Mouse (Mus musculus) frontal cortex, postnatal 25 days (tissue): ENCODE measurements at regions not wholly inside any gene's neighbourhood (a gene's known extent, or its start where the extent isn't known, plus 50 kb on each side); places are given as distances from the start of the nearest gene placed in this dataset.

Source experiments
- DNase-seq, 2 experiments: peaks; one replicate each; pipeline ENCODE4 v3.0.0; 2022; ENCODE audit warnings: low spot score in 2 of 2

DNA sequence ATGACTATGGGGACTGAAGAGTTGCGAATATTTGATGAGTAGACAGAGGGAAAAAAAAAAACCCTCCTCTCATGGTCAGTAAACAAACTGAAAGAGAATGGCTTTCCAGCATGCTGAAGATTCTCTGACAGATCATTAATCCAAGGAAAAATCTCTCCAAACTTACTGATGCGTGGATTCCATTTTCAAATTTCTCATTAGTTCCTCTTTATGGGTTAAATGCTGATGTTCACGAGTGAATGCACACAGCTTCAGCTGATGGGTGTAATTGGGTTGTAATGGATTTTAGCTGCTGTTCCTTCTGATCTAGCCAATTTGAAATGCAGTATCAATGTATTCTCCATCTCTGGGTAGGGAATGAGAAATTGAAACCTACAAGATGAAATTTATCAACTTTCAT is 2945.6 kb upstream of the 5930422O12Rik start:
- no peak for DNase-seq

DNA sequence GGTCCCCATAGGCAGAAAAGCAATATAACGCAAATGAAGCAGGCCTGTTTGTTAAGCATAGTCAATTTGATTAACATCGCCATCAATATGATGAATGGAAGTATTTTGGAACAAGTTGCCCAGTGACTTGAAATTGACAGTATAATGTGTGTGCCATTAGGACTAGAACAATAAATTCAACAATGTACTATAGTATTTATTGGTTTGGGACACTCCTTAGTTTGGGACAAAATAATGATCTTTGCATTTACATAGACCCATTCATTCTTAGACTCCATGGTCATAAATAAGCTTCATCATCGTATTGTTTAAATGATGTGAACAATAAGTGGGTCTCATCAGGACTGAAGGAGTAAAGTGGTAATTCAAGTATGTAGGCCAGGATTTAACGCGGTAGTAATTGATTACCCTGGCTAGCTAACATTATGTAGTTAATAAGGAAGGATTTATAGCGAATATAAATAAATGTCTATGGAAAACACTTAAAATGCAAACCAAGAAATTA is 2933.6 kb upstream of the 5930422O12Rik start:
- no peak for DNase-seq

DNA sequence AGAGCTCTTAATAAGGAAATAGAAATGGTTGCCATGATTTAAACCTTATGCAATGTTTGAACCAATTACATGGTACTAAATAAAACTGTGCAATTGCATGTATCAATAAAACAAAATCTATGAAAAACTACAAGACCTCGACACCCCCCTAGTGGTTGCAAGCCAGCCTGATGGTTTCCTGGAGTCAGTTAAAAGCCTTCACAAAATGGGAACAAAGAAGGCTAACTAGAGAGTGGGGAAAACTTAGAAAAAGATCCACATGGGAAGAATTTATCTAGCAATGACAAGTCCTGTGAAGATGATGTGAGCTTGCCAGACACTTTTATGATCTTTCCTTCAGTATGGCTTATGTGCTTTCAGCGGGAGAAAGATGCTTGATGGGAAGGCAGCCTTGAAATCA is 2926.3 kb upstream of the 5930422O12Rik start:
- no peak for DNase-seq

DNA sequence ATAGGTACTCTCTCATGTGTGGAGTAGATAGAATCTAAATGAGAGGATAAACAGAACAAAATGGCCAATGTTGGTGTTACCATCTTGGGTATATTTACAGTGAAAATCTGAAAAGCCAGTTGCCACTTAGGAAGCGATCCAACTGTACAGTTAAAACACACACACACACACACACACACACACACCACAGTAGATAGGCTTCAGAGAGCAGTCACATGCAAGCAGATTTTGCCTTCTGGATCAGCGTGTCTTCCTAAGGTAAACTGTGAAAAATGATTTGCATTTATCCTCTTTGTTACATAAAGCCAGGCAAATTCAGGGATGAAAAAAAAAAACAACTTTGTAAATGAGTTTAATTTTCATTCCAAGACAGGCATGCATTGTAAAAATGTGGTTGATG is 2917.2 kb upstream of the 5930422O12Rik start:
- no peak for DNase-seq

DNA sequence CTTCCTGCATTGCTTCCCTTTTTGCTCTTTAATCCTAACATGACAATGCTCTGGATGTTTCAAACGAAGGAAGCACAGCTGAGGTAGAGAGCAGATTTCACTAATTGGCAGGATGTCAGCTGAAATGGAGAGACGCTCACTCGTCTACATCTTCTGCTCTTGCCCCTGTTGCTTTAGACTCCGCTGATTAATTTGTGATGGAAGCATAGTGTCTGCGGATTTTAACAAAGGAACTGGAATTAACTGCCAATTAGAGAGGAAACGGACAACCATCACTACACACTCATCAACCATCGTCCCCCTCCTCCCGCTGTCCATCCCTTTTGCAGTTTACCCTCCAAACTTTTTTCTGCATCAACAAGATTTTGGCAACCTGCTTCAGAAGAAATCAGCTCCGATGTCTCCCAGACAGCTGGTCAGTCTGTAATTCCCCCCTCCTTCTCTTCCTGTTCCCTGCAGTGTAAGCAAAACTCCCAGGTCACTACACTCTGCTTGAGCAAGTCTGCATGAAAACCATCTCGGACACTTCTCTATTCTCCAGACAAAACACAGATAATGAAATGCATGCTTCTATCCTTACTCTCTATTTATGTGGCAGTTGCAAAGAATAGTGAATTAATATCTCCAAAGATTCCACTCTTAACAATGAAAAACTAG is 2905.6 kb upstream of the 5930422O12Rik start:
- no peak for DNase-seq

DNA sequence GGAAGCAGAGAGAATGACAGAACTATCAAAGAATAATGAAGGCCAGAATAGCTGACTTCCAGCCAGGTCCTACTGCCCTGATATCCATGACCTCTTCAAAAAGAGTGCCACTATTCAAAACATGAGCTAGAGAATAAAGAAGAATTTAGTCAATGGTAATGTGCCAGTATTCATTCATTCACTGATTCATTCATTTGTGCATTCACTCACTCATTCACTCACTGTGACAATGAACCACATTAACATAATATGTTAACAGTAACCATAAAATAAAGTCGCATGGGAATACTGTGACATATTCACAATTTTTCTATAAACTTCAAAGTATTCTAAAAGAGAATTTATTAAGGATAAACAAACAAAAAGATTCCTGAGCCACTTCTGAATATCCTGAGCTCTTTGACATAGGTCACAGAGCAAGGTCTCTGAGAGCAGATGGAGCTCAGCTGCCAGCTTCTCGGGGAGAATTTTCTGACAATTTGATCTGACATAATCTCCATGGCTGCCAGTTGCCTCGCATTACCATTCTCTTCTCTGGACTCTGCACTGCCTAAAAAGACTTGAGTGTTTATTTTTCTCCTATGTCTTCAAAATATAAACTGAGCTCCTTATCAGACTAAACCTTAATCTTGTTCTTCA is 2895.5 kb upstream of the 5930422O12Rik start:
- no peak for DNase-seq

DNA sequence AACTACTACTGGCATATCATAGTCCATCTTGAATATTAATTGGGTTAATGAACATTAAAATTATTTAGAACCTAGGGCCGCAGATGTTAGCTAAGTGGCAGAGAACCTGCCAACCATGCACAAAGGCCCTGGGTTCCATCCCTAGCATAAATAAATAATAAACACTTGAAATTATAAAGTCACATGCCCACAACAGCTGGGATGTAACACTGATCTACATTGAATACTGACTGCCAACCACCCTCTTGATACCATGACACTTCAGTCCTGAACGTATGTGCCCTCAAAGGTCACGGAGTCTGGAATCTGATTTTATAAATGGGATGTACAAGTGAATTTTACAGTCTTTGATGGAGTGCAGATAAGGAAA is 2895.0 kb upstream of the 5930422O12Rik start:
- no peak for DNase-seq

DNA sequence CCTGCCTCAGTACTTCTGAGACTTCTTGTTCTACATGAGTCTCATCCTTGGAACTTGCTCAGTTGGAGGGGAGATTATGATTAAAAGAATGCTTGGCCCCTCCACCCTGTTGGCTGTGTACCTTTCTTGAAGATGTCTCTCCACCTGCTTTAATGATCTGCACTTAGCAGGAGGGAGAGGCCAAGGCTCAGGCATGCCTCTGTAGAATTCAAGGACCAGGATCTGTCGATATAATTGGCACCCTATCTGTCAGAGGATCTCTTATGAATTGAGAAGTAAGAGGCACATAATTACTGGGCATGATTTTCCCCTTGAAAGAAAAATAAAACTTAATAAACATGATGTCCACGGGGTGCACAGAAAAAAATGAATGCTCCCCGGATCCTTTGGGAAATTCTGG is 2893.1 kb upstream of the 5930422O12Rik start:
- DNase-seq, result no peak

DNA sequence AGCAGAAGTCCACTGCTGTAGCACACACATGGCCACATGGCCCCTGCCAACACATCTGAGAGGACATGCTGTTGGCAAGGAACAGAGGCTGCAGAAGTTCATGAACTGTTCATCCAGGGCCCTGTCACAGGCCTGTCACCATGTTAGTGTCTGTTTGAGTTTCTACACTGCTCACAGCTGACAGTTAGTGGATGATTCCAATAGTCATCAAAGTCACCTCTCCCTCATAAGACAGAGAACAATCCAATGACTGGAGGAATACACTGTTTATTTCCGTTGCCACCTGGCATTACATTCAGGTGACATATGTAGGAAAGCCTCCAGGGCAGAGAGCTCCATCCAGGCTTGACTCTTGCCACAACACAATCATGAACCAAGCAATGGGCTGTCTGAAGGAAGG is 2886.3 kb upstream of the 5930422O12Rik start:
- DNase-seq, result no peak

DNA sequence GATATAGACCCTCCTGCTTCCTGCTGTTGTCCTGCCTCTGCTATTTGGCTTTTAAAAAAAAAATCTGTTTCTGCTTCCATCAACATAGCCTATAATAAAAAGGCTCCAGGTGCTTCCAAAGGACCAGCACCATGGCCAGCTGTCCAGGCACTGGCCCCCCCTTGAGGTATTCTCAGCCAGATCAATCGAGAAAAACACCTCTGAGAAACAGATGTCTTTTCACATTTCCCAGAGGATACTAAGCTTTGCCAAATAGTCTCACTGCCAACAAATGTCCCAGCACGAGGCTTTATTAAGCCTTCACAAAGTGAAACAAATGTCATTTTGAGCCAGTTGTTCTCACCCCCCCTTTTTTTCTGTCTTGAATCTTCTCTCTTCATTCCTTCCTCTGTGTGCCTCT is 2880.7 kb upstream of the 5930422O12Rik start:
- no peak for DNase-seq

DNA sequence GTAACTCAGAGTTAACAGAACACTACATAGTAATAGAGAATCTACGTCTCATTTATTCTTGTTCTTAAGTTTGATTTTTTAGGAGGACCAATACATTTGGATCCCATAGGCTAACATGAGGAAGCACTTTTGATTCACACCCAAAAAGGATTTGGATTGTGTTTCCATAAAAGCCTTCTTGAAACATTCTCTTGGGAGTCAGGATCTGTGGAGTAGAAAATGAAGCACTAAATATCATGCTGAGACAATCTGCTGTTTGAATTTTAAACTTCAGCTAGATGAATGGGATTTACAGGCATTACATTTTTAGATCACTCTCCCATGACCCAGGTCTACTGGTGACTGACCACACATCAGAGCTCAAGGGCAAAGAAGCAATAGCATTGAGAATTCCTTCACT is 2877.5 kb upstream of the 5930422O12Rik start:
- no peak for DNase-seq

DNA sequence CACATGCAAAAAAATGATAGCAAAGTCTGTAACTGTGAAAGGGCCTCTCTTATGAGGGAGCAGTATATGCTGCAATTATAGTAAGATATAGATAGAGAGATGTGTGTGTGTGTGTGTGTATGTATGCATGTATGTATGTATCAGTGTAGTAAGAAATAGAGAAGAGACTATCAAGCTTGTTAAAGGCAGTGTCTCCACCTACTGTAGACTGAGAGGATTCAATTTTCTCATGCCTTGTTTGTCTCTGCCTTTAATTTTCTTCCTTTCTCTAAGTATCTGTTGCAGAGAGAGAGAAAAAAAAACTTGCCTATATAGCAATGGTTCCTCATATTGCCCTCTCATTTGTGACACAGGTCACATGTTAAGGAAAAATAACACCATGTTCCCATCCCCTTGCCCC is 2871.1 kb upstream of the 5930422O12Rik start:
- DNase-seq, result no peak

DNA sequence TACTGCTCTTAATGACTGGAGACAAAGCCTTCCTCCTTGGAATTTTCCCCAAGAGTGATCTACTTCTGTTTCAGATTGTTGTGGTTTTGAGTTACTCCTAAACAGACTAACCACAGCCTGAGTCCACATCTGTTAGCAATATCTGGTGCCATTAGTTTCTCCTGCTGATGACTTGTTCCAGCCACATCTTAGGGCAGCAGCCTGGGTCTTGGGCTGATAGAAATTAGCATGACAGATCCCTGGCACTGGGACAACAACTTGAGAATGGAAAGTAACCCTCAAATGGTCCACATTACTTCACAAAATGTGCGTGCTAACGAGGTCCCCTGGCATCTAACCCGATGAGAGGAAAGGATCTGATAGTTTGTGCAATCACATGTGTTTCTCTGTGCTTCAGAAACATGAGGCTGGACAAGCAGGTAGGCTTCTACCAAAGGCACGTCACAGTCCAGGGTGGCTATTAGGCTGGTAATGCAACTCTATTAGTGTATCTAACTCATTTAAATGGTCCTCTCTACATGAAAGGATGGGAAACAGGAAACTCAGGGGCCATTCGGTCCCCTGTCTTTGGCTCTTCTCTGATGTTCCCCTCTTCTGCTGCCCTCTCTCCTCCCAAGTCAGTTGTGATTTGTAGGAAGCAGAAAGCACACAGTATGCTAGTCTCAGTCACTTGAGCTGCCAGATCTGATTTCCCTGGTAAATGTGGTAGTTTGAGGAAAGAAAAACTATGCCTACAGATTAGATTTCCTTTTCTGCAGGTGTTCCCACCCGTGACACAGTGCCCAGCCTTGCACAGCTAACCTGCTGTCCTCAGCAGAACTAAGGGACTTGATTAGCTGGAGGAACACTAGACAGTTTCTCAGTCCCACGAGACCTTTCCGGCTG is 2866.9 kb upstream of the 5930422O12Rik start:
- DNase-seq, result no peak

DNA sequence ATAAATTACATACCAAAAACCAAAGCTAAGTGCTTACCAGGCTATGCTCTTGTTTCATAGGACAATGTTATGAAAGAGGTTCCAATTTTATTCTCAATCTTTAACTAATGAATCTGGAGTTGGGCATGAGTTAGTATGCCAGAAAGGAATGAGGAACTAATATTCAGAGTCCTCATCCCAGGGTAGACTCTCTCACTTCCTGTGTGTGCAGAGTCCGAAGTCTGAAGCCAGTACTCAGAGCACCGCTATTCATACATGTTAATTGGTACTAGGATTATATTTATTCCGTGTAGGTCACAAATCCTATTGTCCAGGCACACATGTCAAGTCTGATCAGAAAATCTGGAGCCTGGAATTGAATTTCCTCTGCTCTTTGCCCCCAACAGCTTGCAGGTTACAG is 2858.7 kb upstream of the 5930422O12Rik start:
- no peak for DNase-seq

DNA sequence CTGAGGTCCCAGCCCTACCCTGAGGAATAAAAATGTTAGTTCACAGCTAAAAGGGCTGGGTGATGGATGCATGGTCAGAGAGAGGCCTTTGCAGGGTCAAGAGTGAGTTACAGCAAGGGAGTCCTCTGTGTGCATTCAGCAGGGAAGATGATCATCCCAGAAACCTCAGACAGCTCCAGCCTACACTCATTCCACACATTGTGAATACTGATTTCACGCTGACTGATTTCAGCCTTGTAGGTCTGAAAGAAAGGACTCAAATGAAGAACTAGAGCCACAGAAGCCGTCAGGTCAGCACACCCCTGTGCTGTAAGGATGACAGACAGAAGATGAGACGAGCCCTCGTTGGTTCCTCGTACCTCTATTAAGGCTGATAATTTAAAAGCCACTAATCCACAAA is 2858.0 kb upstream of the 5930422O12Rik start:
- no peak for DNase-seq

DNA sequence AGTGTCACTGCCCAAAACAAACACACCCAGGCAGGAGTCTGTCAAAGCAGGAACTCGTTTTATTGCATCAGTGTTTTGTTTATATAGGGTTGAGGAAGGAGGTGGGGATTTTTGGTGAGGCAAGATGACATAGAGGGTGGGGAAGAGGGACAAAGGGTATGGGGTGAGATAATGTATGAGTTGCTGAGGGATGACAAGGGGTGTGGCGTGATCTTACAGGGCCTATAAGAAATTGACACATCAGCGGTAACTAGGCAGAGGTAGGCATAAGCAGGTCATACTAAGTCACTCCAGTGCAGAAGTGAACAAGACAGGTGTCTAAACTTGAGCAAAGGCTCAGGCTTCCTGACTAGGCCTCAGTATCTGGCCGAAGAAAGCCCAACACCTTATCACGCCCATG is 2841.0 kb upstream of the 5930422O12Rik start:
- DNase-seq, result no peak

DNA sequence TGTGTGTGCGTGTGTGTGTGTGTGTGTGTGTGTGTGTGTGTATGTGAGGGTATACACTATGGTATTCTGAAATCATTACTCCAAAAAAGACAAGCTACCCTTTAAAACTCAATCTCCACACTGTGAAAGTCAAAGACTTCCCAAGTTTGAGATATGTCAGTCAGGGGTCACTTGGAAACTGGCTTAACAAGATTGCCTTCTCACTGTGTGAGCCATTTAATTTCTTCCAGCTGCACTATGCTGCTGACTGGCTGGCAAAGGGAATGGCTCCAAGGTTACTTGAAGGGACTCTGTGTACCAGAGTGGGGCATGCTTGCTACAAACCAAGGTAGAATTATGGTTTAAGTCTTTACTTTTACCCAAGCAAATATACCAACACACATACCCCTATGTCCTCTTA is 2826.1 kb upstream of the 5930422O12Rik start:
- no peak for DNase-seq

DNA sequence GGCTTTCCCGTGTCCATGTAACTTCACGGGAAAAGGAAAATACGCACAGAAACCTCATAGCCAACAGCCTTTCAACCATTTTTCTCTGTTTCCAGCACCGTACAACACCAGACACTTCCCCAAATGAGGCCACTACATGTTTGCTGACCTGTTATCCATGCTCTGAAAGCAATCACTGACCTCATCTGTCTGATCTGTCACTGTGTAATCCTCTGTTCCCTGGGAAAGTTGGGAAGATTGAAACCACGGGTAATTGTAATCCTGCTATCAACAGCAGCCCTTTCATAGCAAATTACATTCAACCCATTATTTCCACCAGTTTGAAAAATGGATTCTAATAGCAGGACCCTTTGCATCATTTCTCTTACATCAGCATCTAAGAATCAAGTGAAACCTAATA is 2798.2 kb upstream of the 5930422O12Rik start:
- no peak for DNase-seq

DNA sequence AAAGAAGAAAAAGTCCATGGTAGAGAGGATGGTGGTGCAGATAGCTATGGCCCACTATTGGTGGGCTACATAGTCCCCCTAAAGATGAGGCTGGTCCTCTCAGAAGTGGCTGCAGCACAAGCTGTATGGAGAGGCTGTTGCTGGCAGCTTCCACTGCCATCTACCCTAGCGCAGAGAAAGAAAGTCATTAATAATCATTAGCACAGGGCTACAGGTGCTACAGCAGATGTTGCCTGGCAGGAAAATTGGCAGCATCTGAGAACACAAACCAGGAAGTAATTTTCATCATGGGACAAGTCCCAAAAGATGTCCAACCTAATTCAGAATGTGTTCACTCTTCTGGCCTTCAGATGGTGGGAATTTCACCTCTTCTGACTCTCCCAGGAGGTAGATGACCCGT is 2791.7 kb upstream of the 5930422O12Rik start:
- no peak for DNase-seq

DNA sequence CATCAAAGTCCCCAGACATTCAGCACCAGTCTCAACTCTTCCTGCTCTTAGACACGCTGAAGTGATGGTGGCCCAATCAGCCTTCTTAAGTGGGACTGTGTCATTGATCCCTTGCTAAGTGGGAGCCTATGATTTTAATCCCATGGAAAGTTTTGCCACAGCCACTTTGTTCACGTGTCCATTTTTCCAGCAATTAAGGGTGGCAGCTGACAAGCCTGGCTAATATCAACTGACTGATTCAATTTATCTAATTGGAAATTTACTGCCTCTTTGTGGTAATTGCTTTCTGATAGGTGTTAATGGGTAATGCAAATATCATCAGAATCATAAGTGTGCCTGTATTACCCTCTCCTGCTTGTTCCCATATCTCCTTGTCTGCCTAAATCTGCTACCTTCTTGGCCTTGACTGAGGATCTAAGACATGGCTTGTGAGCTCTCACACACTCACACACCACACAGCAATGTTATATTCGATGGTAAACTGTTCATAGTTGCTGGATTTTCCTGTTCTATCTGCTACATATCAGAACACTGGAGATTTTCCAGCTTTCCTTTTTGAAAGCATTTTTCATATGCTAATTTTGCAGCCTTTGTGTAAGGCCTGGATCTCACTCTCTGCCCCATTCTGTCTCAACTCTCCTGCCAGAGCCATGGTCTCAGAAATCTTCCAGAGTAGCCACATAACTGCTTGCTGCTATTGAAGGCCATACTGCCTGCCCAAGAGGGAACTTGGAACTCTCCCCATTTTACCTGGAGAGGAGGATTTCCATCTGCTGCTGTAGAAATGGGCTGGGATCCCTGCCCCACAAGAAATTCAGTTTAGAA is 2785.4 kb upstream of the 5930422O12Rik start:
- no peak for DNase-seq

DNA sequence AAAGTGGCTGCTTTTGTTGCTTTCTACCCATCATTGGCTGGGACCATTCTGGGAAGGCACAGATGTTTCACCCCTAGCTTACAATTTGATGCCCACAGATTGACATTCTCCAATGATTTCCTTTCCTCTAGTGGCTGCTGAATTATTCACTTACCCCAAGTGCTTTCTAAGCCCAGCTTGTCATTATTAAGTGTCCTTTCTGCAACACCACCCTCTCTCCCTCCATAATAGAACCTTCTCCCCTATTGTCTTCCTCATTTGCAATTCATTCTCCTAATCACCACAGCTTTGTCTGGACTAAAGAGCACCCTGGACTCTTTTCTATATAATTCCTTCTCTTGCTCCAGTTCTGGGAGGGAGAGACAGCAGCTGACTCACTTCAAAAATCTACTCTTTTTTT is 2780.0 kb upstream of the 5930422O12Rik start:
- DNase-seq, result no peak

DNA sequence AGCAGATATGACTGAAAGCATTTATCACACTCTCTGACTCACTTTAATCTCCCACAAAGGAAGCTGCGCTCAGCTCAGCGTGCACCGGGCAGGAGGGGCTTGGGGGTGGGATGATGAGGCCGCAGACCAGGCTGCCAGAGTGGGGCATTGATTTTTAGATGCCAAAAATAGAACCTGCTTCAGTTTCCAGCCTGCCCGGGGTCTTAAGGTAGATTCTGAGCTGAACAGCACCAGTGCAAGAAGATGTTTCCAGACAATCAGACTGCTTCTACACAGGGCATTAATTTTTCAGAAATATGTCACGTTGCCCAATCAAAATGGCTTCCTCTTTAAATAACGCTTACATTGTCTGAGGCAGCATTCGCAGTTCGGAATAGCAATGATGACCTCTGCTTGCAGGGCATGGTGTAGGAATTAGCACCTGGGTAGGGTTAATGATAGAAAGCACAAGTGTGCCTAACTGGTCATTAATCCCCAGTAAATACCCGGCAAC is 2772.7 kb upstream of the 5930422O12Rik start:
- no peak for DNase-seq
